Mouse (Mus musculus) mouse trophoblast stem cell (cell line): ENCODE measurements around the gene Wfdc15b.
"Not testable (repeated sequence)": the region's sequence is repeated elsewhere in the genome, so short reads cannot be mapped to it uniquely, and the experiment has no call there.

ENCODE experiments used
- in situ Hi-C, 2 experiments: fragments of 300-500 bp; cut with MseI, MboI; formaldehyde crosslinking; loops; 2 replicates in 1 of 2; 3 replicates in 1 of 2; pipeline ENCODE4 v1.15.1; 2025

Gene Wfdc15b

DNA sequence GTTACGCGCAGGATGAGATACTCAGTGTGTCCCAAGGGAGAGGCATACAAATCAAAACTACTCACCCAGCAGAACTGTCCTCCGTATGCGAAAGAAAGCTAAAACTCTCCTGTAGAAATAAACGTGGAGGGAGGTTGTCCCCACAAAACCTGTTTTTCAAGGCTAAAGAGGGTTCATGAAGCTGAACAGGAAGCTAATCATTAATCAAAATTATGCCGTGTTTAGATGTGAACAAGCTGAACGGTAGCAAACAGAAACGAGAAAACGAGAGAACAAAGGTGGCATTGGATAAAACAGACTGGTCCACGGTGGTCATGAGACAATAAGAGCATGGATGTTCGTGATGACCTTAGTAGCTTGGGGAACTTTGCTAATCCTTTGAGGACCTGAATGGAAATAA, at the start of gene Wfdc15b:
Gene Wfdc15b (minus strand): TSS at position 139 of the 400 bp plus-strand sequence.
- in situ Hi-C loops, result no loop called here

DNA sequence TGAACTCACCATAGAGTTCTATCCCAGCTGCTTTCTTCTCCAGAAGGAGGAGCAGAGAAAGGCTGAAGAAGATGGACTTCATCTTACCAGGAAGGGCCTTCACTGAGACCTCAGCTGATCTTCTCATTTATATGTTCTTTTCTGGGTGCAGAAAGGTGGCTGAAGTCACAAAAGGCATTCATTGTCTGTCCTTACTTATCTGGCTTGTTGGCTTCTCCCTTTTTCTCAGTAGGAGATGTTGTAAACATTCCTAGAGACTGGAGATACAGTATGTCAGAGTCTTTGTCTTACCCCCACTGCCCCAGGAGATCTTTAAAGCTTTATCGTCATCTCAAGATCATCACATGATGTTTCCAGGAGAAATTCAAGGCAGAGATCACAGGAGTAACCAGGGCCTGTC, 35.1 kb upstream of the Wfdc15b start, which contains the start of gene Svs3b:
Gene Svs3b (minus strand): TSS at position 101 of the 400 bp plus-strand sequence.
- in situ Hi-C loops, result not testable (repeated sequence)

DNA sequence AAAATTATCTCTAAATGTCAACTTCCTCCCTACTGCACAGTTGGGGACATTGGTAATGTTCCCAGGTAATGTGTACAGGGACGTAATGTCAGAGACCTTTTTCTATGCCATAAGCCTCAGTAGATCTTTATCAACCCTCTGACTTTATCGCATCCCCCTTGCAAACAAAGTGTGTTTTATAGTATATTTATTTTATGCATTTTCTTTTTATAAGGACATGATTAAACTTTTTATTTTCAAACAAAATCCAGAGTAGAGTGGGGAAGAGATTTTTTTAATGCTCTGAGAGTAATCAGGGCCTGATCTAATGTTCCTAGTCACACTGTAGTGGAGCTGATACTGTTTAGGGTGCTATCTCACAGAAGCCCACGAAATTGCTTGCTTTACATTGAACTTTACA, 16.9 kb upstream of the Wfdc15b start, which contains the start of gene Svs2:
Gene Svs2 (minus strand): TSS at position 101 of the 400 bp plus-strand sequence.
- in situ Hi-C loops, result no loop called here

DNA sequence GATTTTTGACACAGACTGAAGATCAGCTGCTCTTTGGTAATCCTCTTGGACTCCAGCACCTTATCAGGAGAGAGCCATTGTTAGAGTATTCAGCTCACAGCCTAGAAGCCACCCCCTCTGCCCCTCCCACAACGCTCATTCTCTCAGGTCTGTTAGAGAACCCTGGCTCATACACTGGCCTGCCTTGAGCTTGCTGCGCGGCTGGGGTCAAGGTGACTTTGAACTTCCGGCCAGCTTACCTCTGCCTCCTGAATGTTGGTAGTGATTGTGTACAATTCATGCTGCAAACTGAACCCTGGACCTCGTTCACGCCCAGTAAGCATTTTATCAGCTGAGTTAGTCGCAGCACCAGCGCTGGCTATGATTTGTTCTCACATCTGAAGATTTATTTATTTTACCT, 11.2 kb upstream of the Wfdc15b start:
- in situ Hi-C loops, result no loop called here

DNA sequence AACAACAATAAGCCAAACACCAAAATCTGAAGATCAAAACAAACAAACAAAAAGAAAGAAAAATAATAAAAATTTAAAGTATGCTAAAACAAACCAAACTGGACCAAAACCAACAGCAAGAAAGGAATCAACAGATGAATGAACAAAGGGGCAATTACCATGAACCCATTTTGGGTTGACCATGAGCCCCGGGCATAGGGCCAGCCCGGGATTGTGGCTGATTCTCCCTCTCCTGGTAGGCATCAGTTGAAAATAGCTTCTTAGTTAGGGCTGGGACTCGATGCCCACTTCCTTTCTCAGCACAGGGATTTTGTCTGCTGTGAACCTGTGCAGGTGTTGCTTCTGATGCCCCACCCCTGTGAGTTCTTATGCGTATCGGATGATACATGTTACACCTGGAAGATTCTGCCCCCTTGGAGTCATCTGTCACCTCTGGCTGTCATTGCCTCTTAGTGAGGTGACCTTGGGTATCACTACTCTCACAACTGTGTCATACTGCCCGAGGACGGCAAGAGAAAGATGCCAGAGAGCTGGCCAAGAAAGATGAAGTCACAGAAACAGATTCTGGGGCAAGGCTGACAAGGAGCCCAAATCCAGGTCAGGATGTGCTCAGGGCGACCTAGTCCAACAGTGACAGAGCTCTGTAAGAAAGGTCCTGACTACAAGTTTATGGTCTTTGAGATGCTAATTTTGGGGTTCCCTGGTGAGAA, 7.1 kb upstream of the Wfdc15b start:
- in situ Hi-C loops, result no loop called here

DNA sequence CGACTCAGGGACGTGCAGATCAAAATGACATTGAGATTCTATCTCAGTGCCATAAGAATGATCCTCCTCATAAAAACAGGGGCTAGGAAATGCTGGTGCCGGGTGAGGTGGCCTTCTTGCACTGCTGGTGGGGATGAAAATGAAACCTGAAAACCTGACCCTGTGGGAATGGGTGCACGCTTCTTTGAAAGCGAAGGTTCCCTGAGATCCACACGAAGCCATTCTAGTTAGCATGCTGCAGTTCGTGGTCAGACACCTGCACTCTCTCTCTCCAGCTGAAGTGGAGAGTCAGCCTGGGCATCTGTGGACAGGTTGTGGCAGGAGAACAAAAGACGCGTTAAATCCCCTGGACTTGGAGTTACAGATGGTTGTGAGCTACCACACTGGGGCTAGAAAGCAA, 2.2 kb downstream of the Wfdc15b start:
- in situ Hi-C loops, result no loop called here

DNA sequence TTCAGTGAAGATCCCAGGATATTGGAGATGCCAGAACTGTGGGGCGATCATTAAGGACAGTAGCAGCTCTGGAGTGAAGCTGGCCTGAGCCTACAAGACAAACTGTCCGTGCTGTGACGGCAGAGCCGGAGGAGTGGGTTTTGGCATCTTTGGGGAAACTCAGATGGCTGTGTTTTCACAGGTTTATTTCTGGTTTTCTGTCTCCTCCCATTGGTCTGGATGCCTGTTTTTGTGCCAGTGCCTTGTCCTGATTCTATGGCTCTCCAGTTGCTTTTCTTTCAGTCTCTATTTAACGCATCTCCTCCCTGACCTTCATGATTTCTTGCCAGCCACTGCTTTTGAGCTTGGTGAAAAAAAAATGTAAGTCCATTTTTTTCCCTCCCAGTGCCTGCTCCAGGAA, 8.7 kb downstream of the Wfdc15b start:
- in situ Hi-C loops, result no loop called here

DNA sequence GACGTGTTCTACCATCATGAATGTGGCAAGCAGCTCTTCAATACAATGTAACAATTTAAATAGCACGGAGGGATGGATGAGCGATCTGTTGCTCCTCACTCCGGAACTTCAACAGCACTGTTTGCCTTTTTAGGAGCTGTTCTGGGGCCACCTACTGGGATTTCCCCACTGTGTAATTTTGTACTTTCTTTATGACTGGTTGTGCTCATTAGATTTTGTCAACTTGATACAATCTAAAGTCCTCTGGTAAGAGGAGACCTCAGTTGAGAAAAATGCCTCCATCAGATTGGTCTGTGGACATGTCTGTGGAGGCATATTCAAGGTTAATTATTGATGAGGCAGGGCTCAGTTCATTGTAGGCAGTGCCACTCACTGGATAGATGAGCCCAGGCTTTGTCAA, 10.6 kb downstream of the Wfdc15b start:
- in situ Hi-C loops, result no loop called here

DNA sequence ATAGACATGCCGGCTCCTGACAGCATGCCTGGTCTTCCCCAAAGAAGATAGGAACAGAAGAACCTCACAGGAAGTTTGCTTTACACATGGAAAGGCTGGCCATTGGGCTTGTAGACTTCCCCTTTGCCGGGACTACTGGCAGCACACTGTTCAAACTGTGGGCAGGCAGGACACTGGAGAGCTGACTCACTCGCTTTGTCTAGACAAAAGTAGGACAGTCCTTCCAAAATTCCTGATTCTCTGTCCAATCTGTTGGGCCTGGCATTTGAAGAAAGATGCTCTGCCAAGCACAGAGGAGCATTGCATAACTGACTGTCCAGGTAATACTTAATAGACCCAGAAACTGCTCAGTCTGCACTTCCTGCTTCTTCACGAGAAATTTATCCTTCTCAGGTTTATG, 14.8 kb downstream of the Wfdc15b start:
- in situ Hi-C loops, result no loop called here

DNA sequence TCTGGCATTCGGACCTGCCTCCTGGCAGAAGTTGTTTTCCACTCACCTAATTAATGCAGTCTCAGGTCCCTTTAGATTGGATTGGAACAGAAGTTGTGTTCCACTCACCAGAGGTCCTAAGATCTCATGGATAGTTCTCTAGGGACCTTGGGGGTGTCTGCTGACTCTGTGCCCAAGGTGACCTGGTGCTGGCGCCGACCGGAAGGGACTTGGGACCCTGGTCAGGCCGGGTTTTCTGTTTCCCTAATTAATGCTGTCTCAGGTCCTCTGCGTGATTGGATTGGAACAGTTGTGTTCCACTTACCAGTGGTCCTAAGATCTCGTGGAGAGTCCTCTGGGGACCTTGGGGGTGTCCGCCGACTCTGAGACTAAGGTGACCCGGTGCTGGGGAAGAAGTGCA, 15.4 kb downstream of the Wfdc15b start:
- in situ Hi-C loops, result not testable (repeated sequence)

DNA sequence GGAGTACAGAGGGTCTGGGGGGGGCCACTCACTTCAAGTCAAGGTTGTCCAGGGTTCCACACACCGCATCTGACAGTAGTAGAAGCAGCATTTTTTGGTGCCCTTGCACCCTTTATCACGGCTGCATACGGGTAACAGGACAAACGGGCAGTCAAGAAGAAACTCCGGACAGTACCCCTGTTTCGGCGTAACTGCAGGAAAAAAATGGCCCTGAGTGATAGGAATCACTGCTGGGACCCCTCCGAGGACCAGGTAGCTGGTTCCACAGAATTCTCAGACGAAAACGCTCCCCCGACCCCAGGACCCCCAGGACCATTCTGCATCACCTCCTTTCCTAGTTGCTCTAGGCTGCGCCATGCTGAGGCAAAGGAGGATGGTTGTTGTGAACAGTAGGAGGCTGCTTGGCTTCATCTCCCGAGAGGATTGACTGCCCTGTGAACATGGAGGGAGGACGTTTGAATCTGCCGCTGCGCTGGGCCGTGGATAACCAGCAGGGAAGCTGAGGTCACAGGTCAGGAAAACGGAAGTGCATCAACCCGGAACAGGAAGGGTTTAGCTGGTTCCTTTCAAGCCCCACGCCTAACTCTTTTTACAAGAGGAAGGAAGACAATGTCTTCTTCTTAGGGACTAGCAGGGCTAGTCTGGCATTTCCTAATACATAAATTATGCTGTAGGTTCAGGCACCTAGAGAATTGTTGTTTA, 21.7 kb downstream of the Wfdc15b start, which contains the start of gene Wfdc15a:
Gene Wfdc15a (minus strand): TSS at position 505 of the 702 bp plus-strand sequence.
- in situ Hi-C loops, result no loop called here

DNA sequence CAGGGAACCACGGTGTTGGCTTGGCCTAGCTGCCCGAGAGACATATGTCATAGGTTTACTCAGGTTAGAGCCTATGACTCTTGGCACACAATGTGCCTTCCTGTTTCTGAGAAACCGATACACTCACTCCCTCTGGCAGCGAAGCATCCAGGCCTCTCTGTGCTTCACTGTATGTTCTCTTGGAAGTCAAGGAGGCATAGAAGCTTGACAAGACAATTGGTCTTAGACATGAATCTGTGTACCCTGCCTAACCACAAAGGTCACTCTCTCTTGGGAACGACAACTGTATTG, 24.8 kb downstream of the Wfdc15b start:
- in situ Hi-C loops, result no loop called here

DNA sequence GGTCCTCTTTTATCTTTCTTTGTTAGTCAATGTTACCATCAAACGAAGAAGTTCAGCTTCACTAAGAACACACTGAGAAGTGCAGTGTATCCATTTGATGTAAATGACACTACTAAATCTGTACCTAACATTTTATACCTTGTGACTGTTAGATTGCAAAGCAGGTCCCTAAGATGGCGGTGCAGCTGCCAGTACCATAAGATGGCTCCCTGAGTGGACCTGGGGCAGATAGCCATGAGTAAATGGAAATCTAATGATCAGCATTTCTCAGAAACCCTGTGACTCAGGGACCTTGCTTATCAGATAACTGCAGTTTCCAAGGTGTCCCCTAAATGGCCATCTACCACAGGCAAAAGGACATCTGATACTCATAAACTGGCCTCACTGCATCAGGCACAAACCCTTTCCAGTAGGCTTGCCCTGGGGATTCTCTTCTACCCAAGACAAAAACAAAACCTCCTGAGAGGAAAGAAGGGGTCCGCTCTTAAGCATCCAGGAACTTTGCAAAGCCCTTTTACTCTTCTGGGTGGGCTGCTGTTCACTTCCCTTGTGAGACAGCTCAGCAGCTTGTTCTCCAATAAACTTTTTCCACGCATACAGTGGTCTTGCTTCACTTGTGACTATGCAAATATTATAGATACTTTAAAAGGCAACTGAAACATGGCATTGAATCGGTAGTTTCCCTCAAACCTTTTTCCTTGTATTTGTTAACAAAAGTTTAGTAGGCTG, 25.3 kb downstream of the Wfdc15b start:
- in situ Hi-C loops, result no loop called here

DNA sequence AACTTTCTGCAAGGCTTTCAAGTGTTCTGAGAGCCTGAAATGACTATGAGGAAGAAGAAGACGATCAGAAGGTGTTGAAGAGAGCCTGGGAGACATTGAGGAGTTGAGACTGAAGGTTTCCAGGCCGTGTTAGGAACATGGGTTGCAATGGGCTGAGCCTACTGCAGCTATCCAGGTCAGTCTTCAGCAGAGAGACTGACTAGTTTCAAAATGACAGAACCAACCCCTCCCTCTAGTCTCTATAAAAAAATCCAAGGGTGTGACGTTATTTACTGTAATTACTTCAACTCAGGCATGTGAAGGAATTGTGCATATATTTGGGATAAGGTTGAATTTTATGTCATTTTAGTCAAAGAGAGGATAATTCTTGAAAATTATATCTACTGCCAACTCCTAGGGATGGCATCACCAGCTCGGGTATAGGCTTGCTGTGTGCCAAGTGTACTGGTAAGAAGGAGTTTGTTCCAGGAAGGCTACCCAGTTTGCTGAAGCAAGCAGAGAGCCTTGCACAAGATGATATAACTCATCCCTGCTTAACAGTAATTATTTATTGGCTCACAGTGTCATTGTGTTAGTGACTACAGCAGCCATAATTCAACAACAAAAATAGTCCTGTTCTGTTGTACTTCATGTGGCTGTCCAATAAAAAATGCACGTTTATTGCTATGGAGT, 26.4 kb downstream of the Wfdc15b start:
- in situ Hi-C loops, result no loop called here

DNA sequence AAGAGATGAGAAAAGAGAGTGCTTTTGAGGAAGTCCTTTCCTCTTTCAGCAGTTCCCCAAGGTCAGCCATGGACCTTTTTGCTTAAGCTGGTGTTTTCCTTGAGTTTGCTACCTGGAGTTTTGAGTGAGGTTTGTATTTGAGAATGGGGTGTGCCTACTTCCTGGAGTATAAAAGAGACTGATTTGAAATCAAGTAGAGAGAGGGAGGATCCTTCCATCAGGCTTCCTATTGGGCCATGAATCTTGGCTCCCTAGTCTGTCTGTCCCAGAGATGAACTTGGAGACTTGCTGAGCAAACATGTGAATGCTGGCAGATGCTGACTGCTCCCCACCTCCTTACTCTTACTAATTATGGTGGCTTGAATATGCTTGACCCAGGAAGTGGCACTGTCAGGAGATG, 29.2 kb downstream of the Wfdc15b start:
- in situ Hi-C loops, result no loop called here

DNA sequence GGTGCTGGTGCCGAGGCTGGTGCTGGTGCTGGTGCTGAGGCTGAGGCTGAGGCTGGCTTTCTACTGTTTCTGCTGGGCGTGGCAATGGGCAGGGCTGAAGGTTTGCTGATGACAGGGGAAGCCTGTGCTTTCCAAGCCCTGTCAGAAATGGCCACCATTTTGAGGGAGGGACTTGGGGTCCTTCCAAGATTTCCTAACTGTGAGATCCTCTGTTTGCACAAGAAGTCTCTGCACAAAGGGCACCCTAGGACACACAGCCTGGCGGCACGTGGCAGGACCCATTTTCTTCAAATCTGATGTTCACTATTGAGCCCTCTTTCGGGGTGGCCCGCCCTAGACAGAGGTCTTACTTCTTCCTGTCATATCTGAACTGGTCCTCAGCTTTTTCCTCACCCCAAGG, 30.9 kb downstream of the Wfdc15b start, which contains the start of gene Wfdc12:
Gene Wfdc12 (minus strand): TSS at position 33 of the 400 bp plus-strand sequence.
- in situ Hi-C loops, result no loop called here

DNA sequence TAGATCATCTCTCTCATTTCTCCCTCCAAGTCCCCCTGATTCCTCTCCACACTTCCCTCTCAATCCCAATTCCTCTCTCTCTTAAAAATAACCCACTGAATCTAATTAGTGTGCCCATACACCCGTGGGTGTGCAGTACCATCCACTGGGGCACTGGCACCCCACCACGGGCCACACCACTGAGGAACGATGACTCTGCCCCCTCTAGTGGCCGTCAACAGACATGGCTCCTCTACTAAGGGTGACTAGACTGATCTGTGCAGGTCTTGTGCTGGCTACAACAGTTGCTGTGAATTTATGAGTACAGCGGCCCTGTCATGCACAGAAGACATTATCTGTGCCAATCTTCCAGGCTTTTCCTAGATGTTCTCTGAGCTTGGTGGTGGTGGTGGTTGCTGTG, 32.7 kb downstream of the Wfdc15b start:
- in situ Hi-C loops, result no loop called here

DNA sequence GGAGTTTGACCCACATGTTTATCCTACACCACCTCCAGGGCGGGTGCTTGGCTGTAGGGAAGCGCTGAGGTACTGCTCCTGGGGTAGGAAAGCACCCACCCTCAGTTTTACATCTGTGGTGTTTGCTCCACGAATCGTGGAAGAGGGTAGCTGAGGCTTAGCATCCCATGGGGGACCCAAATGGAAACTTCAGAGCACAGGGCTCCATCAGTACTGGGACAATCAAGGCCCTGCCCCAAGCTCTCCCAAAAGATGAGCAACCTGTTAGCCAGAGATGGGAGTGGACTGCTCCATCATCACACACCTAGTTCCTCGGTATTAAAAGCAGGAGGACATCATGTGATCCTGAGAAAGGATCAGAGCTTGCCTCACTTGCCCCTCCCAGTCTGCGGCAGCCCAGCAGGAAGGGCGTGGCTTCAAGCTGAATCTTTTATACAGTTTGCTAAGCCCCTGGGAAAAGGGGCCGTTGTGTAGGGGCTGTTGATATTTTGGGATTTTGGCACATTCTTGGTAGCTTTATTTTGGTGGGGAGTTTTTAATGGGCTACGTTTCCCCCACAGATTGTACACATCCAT, 37.2 kb downstream of the Wfdc15b start:
- in situ Hi-C loops, result no loop called here

DNA sequence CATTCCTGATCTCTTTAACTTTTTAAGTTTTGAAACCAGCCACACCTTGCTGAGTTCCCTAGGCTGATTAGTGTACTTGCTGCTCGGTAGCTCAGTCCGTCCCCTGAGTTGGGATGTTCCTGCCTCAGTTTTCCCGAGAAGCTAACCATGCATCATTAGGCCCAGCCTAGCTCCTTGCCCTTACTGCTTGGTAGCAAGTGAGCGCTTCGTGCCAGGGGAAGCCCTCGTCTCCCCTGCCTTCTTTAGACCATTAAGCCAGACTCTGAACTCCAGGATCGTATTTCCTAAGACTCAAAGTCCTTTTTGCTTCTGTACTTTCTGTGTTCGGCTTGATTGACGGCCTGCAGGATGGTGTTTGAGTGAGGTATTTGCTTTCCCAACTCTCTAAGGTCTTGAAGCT, 38.1 kb downstream of the Wfdc15b start:
- in situ Hi-C loops, result no loop called here

DNA sequence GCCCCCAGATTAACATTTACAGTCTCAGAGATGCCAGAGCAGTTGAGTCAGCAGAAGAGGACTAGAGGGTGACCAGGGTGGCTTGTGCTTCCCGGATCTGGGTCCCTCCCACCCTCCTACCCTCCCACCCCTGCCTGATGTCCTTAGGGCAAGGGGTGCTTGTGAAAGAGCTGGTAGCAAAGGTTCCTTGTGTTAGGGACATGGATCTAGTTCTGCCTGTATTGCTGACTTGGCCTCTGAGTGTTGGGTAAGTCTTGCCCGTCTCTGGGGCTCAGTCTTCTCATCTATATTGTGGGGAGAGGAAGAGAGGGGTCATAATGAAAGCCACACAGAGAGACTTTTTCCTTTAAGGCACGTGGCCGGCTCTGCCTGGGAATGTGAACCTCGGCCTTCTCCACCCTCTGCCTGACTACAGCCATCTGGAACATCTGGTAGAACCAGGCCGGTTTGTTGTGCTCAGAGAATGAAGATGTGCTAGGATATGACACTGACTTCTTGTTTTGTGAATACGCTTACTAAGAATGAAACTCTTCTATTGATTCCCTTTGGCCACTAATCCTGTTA, 38.7 kb downstream of the Wfdc15b start, which contains the start of gene Wfdc5:
Gene Wfdc5 (minus strand): TSS at position 51 of the 564 bp plus-strand sequence.
- in situ Hi-C loops, result no loop called here

DNA sequence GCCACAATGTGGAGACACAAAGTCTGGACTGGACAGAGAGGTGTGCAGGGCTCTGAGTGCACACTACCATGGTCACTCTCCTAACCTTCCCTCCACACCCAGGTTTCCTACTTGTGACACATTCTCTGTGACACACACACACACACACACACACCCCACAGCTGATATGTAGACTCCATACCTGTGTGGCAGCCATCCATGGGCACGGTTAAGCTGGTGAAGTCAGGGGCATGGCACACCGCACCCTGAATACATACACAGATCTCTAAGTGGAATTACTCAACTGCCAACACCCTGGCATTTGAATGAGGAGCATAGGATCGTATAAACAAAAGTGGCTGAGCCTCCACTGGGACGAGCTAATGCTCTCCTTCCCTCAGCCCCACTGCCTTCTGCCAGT, 40.7 kb downstream of the Wfdc15b start:
- in situ Hi-C loops, result no loop called here
